Mouse (Mus musculus) forebrain, embryonic 10.5 days (tissue): ENCODE results near the gene Nudt22. TPM values are rescaled to one million over a fixed set of nuclear protein-coding genes. Genes with fewer than 3 reads are reported as not detected.
"Not testable (repeated sequence)": the region's sequence is repeated elsewhere in the genome, so short reads cannot be mapped to it uniquely, and the experiment has no call there.

Experiments
- DNase-seq: peaks from one replicate; pipeline ENCODE4 v3.0.0-alpha.2; 2017; ENCODE audit warnings: low spot score; ENCODE audit errors: extremely low spot score
- H3K27ac ChIP-seq: fragments of 300-500 bp; sonication (generic); 2 replicates; pipeline ENCODE4 v1.5.1; 2016; ENCODE audit warnings: mild to moderate bottlenecking
- H3K27me3 ChIP-seq: fragments of 300-500 bp; sonication (generic); 2 replicates; pipeline ENCODE4 v1.6.1; 2016; ENCODE audit warnings: mild to moderate bottlenecking; ENCODE audit not compliant: poor library complexity, severe bottlenecking
- H3K36me3 ChIP-seq: fragments of 300-500 bp; sonication (generic); replicated peaks from 2 replicates; pipeline ENCODE4 v1.6.1; 2016; ENCODE audit warnings: mild to moderate bottlenecking, moderate library complexity
- H3K4me1 ChIP-seq: fragments of 300-500 bp; sonication (generic); 2 replicates; pipeline ENCODE4 v1.6.1; 2016
- H3K4me3 ChIP-seq: fragments of 300-500 bp; sonication (generic); 2 replicates; pipeline ENCODE4 v1.5.1; 2016; ENCODE audit warnings: mild to moderate bottlenecking, moderate library complexity
- H3K9me3 ChIP-seq: fragments of 300-500 bp; sonication (generic); 2 replicates; pipeline ENCODE4 v1.6.1; 2016; ENCODE audit warnings: mild to moderate bottlenecking, moderate library complexity
- WGBS: fragments of 180-500 bp; shearing (Covaris S2); methylation state at CpG from one replicate; pipeline ENCODE4 v1.1.7; 2016; 5-methylcytosine and 5-hydroxymethylcytosine counted together
- polyA plus RNA-seq: library from polyadenylated mRNA; unstranded; fragments of >200 nt; fragmentation: Nextera tagmentation; extraction: Ambion mirVana; gene quantifications from 2 replicates; pipeline ENCODE4 v1.2.1, GENCODE M21; 2016

Nudt22 gene
- polyA plus RNA-seq, 1 experiment from 2014 or later: 18.4 TPM

DNA sequence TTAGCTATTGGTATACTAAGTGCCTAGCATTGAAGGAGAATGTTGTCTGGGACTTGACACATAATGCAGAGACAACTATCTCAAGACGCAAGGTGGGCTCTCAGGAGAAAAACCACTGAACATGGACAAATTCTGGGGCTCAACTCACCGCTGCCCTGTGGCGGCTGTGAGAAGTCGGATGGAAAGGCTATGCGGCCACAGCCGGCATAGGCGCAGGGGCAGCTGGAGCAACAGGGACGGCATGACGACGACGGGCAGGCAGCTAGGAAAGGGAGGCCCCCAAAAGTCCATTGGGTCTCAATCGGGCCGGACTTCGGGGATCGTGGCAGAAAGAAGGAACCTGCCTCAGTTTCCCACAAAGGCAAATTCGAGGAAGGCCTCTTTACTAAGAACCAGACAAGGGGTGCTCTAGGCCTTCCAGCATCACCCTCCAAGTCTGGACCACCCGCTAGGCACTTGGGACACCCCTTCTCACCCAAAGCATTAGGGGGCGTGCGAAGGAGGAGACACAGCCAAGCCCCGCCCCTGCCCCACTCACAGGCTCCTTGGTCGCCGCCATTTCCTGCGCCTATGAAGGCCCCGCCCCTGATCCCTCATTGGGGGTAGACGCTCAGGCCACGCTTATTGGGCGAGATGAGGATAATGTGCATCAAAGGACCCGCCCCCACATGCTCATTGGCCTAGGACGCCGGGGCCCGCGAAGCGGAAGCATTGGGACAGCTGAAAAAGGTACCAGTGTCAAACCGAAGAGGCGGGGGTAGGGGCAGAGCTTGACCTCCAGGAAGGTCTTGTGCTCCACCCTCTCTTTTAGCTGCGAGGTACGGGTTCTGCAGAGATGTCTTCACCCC is 3.7 kb downstream of the Nudt22 start, which contains the start of gene Dnajc4:
TSS of gene Dnajc4 (minus strand) at position 562 of the 848 bp plus-strand sequence.
- Histone ChIP-seq H3K27me3 (no peaks in the 10 kb centered on the region), H3K27ac (peak within 1 kb of the TSS; percentile 88), H3K4me1 (peaks cover 73% of the 10 kb centered on the region), H3K4me3 (peak within 1 kb of the TSS; percentile 66), H3K36me3 (0 out of 2 replicates have a peak, but pooled peaks cover 2% of the 10 kb centered on the region), H3K9me3 (no peaks in the 10 kb centered on the region)
- WGBS: 2% methylated on average over 37 of the region's 37 CpGs
- DNase-seq: peak; percentile 98

DNA sequence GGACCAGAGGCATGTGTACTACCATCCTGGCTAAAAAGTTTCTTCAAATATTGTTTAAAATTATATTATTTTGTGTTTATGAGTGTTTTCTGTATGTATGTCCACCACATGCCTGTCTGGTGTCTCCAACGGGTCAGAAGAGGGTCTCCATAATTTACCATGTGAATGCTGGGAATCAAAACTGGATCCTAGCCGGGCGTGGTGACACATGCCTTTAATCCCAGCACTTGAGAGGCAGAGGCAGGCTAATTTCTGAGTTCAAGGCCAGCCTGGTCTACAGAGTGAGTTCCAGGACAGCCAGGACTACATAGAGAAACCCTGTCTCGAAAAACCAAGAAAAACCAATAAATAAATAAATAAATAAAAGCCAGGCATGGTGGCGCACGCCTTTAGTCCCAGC is 4.8 kb downstream of the Nudt22 start:
- H3K9me3 ChIP-seq, H3K27me3 ChIP-seq, DNase-seq, H3K36me3 ChIP-seq, H3K27ac ChIP-seq: not testable (repeated sequence)
- Histone ChIP-seq H3K4me1 (peaks cover 73% of the 10 kb centered on the region), H3K4me3 (peak overlapping the region; percentile 66; the same call in 1 of the 2 replicates)
- 94% methylated on average over 6 of the region's 6 CpGs for WGBS

DNA sequence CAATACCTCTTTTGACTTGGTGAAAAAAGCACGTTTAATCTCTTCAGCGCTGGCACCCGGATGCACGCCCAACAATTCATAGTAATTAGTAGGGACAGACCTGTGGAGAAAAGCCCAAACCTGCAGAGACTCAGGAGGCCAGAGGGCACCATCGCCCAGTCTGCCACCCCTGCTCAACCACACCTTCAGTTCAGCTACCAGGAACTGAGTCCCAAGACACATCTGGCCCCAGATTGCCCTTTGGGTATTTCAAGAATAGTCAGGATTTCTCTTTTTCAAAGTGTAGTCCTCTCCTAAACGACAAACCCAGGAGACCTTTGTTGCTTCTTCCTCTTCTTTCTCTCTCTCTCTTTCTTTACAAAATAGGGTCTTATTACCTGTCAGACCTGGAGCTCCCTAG is 5.2 kb downstream of the Nudt22 start:
- Histone ChIP-seq H3K4me1 (peaks cover 73% of the 10 kb centered on the region), H3K9me3 (no peaks in the 10 kb centered on the region), H3K4me3 (no peak overlapping the region), H3K27ac (no peak overlapping the region), H3K27me3 (no peaks in the 10 kb centered on the region), H3K36me3 (peaks cover 5% of the 10 kb centered on the region)
- 89% methylated on average over 6 of the region's 6 CpGs for WGBS
- DNase-seq: no peak

DNA sequence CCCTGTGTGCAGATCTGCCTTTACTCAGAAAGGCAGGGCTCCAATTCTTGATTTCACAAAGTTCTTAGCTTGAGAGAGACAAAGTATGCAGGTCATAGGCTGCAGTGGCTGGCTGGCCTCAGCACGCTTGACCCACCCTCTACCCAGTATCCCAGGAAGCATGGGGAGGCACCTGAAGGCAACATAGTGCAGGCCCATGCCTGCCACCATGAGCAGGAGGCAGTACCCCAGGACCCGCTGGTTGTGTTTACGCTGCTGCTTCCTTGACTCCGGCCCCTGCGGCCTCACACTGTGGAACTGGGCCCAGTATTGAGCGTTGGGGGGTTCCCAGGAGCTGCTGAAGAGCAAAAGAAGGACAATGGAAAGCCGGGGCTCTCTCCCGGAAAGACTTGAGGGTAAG is 6.7 kb downstream of the Nudt22 start:
- Histone ChIP-seq H3K27ac (no peak overlapping the region), H3K27me3 (0 out of 2 replicates have a peak, but pooled peaks cover 3% of the 10 kb centered on the region), H3K36me3 (peaks cover 18% of the 10 kb centered on the region), H3K4me1 (peaks cover 66% of the 10 kb centered on the region), H3K4me3 (0 out of 2 replicates have a peak overlapping the region, but pooled peaks have one; percentile 4), H3K9me3 (no peaks in the 10 kb centered on the region)
- no peak for DNase-seq
- 86% methylated on average over 8 of the region's 8 CpGs for WGBS

DNA sequence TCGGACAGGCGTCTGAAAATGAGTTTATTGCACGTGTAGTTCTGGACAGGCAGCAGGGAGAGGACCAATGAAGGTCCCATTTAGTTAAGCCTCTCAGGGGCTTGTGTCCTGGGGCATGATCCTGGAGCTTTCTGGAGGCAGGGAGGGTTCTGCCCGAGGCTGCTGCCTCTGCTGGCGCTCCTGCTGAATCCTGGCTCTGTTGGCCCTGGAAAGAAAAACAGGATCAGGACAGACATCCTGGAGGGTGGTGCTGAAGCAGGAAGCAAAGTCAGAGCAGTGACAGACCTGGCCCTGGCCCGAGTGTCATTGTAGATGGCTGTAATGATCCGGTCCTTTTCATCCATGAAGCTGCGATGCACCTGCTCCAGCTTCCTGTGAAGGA is 8.0 kb downstream of the Nudt22 start:
- Histone ChIP-seq H3K4me3 (peak overlapping the region; percentile 95), H3K4me1 (peaks cover 64% of the 10 kb centered on the region), H3K27me3 (0 out of 2 replicates have a peak, but pooled peaks cover 3% of the 10 kb centered on the region), H3K9me3 (no peaks in the 10 kb centered on the region), H3K27ac (peak overlapping the region; percentile 97), H3K36me3 (peaks cover 30% of the 10 kb centered on the region)
- DNase-seq: no peak
- 4% methylated on average over 8 of the region's 8 CpGs for WGBS

DNA sequence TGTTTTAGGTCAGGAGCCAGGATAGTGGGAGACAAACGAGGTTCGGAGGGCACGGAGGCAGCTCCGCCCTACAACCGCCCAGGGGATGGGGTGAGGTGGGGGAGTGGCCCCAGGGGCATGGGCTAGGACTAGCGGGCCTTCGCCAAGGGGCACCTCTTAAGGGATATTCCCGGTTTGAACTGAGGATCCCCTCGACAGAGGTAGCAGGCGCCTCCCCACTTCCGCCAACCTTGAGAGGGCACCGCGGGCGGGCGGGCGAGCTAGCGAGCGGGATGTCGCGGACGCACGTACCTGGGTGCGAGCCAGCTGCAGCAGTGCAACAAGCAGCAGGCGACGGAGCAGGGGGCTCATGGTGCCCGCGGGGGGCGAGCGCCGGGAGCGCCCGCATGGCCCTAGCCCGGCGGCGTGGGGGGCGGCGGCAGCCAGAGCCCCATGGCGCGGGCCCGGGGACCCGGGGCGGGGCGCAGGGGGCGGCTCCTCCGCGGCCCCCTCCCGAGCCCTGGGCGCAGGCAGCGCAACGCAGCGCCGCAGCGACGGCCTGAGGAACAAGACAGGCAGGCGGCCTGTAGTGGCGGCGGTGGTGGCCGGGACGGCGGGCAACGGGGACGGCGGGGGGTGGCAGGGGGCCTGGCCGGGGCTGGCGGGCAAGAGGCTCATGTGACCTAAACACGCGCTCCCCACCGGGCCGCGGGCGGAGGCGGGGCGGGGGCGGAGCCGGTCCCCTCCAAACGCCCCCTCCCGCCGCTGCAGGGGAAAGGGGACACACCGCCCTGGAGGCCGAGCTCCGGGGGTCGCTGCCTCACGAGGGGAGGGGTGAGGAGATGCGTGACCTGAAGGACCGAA is 8.6 kb downstream of the Nudt22 start, which contains the start of gene Vegfb:
TSS of gene Vegfb (minus strand) at position 591 of the 843 bp plus-strand sequence.
- Histone ChIP-seq H3K9me3 (no peaks in the 10 kb centered on the region), H3K36me3 (peaks cover 36% of the 10 kb centered on the region), H3K4me1 (peaks cover 62% of the 10 kb centered on the region), H3K27me3 (0 out of 2 replicates have a peak, but pooled peaks cover 3% of the 10 kb centered on the region), H3K4me3 (peak within 1 kb of the TSS; percentile 95), H3K27ac (peak within 1 kb of the TSS; percentile 97)
- WGBS: under 1% methylated on average over 85 of the region's 85 CpGs
- DNase-seq: peak; percentile 60

DNA sequence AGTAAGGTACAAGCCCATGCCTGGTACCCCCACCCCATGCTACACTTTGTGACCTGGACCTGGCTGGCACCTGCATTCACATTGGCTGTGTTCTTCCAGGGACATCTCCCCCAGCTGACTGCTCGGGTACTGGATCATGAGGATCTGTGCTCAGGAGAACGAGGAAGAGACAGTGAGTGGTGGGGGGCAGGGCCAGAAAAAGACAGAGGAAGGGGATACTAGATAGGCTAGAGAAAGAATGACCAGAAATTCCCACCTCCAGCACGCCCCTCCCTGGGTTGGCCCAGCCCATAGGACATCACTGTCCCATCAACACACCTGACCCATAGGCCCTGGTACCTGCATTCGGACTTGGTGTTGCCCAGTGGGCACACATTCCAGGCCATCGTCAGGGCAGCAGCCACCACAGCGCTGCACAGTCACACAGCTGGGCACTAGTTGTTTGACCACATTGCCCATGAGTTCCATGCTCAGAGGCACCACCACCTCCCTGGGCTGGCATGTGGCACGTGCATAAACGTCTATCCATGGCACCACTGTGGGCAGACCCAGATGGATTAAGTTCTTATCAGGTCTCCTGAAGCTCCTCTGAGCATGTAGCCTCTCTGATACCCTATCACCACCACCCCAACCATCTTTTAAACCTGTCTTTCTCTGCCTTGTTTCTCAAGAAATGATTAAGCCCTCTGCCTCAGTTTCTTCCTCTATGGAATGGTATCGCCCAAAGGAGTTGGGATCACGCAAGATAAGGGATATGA is 9.8 kb downstream of the Nudt22 start:
- Histone ChIP-seq H3K4me1 (peaks cover 57% of the 10 kb centered on the region), H3K27ac (no peak overlapping the region), H3K36me3 (peaks cover 43% of the 10 kb centered on the region), H3K4me3 (peak overlapping the region; percentile 95), H3K9me3 (no peaks in the 10 kb centered on the region), H3K27me3 (0 out of 2 replicates have a peak, but pooled peaks cover 3% of the 10 kb centered on the region)
- no peak for DNase-seq
- 84% methylated on average over 10 of the region's 10 CpGs for WGBS

DNA sequence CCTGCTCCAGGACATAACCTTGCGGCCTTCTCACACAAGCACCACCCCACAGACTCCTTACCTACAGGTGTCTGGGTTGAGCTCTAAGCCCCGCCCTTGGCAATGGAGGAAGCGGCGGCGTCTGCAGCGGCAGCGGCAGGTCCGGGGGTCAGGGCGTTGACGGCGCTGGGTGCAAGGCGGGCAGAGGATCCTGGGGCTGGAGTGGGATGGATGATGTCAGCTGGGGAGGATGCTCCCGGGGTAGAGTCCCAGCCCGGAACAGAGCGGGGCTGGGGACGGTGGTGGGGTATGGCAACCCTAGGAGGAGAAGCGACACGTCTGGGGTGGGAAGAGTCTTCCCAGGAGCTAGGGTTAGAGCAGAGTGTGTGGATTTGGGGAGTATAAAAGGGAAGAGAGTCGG is 10.6 kb downstream of the Nudt22 start:
- no peaks in the 10 kb centered on the region for H3K9me3 ChIP-seq
- 0 out of 2 replicates have a peak overlapping the region, but pooled peaks have one; percentile 37 for H3K27ac ChIP-seq
- 0 out of 2 replicates have a peak, but pooled peaks cover 3% of the 10 kb centered on the region for H3K27me3 ChIP-seq
- WGBS: 86% methylated on average over 19 of the region's 19 CpGs
- H3K36me3 ChIP-seq: peaks cover 43% of the 10 kb centered on the region
- H3K4me3 ChIP-seq: peak overlapping the region; percentile 95; the same call in 1 of the 2 replicates
- peaks cover 64% of the 10 kb centered on the region for H3K4me1 ChIP-seq
- no peak for DNase-seq

DNA sequence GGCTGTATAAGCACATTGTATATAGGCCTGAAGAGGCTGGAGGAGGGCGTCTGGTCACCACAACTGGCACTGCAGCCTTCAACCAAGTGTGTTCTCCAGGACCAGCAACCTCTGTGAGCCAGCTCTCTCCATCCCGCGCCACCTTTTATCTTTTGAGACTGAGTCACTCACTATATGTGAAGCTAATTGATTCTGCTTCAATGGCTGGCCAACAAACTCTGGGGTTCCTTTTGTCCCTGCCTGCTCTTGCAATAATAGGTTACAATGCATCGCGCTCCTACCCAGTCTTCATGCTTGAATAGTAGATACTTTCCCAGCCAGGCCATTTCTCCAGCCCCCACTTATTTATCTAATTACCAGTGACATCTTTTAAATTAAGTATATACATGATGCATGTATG is 12.3 kb downstream of the Nudt22 start:
- no peak for DNase-seq
- 52% methylated on average over 5 of the region's 5 CpGs for WGBS
- Histone ChIP-seq H3K4me1 (peaks cover 78% of the 10 kb centered on the region), H3K27me3 (0 out of 2 replicates have a peak, but pooled peaks cover 3% of the 10 kb centered on the region), H3K4me3 (peak overlapping the region; percentile 18; the same call in 1 of the 2 replicates), H3K27ac (0 out of 2 replicates have a peak overlapping the region, but pooled peaks have one; percentile 8), H3K36me3 (peaks cover 43% of the 10 kb centered on the region), H3K9me3 (no peaks in the 10 kb centered on the region)

DNA sequence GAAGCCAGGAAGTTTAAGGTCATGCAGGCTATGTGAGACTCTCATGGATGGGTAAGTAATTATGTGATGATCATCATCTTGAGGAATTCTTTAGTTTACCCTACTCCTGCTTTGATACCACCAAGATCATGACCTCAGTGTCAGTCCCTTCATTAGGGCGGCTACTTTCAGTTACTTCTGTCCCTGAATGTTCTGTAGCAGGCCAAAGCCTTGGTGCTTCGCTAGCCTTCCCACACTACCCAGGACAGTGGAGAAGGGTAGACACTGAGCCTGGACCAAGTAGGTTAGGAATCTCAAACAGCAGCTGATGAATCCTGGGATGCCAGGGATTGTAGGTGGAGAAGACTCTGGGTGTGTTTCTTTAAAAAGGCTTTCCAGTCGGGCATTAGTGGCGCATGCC is 14.5 kb downstream of the Nudt22 start:
- no peak overlapping the region for H3K27ac ChIP-seq
- H3K36me3 ChIP-seq: peaks cover 64% of the 10 kb centered on the region
- no peak for DNase-seq
- H3K4me3 ChIP-seq: peak overlapping the region; percentile 86
- H3K4me1 ChIP-seq: peaks cover 79% of the 10 kb centered on the region
- WGBS: 92% methylated on average over 4 of the region's 4 CpGs
- H3K9me3 ChIP-seq: no peaks in the 10 kb centered on the region
- H3K27me3 ChIP-seq: 0 out of 2 replicates have a peak, but pooled peaks cover 3% of the 10 kb centered on the region

DNA sequence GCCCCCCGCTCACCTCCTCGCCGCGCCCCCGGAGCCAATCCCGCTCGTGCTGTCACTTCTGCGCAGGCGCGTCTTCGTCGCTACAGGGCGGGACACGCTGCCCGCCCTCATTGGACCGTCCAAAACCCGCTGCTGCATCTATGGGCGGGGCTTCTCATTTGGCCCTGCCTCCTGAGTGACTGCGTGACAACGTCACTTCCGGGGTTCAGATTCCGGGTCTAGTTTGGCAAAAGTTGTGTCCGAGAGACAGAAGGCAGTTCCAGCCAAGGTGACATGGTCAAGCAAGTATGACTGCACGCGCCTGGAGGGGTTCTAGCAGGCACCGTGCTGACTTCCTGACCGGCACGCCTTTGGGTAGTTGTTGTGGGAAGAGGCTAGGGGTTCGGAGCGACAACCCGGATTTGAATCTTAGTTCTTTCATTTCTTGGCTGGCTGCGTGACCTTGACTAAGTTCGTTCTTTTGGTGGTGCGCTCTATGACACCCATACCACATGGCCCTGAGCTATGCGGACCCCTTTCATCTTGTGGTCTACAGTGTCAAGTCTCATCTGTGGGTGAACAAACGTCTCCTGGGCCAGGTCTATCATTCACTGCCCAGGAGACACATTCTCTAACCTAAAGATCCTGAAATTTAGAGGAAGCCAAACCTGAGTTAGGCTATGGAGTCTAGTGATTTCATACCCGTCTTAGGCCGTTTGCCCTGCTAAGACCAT is 15.4 kb downstream of the Nudt22 start, which contains the start of gene Fkbp2:
TSS of gene Fkbp2 (minus strand) at position 121 of the 713 bp plus-strand sequence.
- Histone ChIP-seq H3K36me3 (peaks cover 66% of the 10 kb centered on the region), H3K4me3 (peak within 1 kb of the TSS; percentile 86), H3K4me1 (peaks cover 77% of the 10 kb centered on the region), H3K27ac (peak within 1 kb of the TSS; percentile 99), H3K27me3 (0 out of 2 replicates have a peak, but pooled peaks cover 3% of the 10 kb centered on the region), H3K9me3 (no peaks in the 10 kb centered on the region)
- WGBS: 2% methylated on average over 38 of the region's 38 CpGs
- peak; percentile 99 for DNase-seq
